Mouse (Mus musculus) stomach, postnatal 0 days (tissue): Measurements from ENCODE around the gene Crtc3.

Experiments used
- CTCF ChIP-seq: IDR thresholded peaks from 2 replicates; pipeline ENCODE4 v1.5.1; 2016; ENCODE audit warnings: antibody characterized with exemption, low read depth, mild to moderate bottlenecking, moderate library complexity
- EP300 ChIP-seq: optimal IDR thresholded peaks from 2 replicates; pipeline ENCODE3; 2016; ENCODE audit warnings: antibody characterized with exemption

DNA sequence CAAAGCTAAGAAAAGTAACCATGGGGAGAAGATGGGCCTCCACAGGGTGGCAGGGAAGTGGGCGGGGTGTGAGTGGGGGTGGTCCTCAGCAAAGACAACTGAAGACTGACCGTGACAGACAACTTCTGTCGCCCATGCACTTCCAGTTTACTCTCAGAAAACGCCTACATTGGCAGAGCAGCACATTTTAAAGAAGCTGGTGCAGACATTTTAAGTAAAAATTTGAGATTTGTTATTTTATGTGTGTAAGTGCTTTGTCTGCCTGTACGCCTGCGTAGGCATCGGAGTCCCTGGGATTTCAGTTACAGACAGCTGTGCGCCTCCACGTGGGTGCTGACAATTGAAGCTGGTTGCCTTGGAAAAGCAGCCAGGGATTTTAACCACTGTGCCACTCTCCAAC, 32.4 kb upstream of the Crtc3 start:
- TF ChIP-seq CTCF: no peak
- TF ChIP-seq EP300: no peak
